Mouse (Mus musculus): ENCODE data around the gene Ccdc138. TPM values are rescaled to one million over a fixed set of nuclear protein-coding genes. Genes with fewer than 3 reads are reported as not detected.
"Not testable (repeated sequence)": the region's sequence is repeated elsewhere in the genome, so short reads cannot be mapped to it uniquely, and the experiment has no call there.

Ccdc138 gene
- polyA plus RNA-seq, 1 experiment from 2014 or later, result 11.5 TPM

DNA sequence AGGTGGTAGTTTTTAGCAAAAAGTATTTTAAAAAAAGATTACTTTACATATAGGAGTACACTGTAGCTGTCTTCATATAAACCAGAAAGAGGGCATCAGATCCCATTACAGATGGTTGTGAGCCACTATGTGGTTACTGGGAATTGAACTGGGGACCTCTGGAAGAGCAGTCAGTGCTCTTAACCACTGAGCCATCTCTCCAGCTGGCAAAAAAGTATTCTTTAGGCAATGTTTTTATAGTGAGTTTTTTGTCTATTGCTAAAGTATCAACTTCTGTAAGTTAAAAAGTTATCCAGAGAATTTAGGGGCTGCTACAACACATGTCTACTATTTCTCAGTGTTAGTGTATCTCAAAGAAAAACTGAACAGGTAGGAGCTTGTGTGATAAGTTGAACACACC lies 1.0 kb upstream of the Ccdc138 start:
- ATAC-seq, result no peak
- Histone ChIP-seq H3K4me3 (replicated peaks; ENCODE audit: low read length) (no peak overlapping the region), H3K9ac (replicated peaks; ENCODE audit: low read depth, low read length) (no peak overlapping the region), H3K4me2 (ENCODE audit: low read length) (no peak overlapping the region; the same call in 1 of the 2 replicates), H3K36me3 (ENCODE audit: control insufficient read depth, insufficient read depth) (peaks cover 14% of the 10 kb centered on the region), H3K4me1 (replicated peaks; ENCODE audit: control insufficient read depth, insufficient read depth, low read length) (peaks cover 11% of the 10 kb centered on the region), H3K27ac (ENCODE audit: low read length) (no peak overlapping the region), H3K27me3 (replicated peaks; ENCODE audit: control insufficient read depth, insufficient read depth, low read length) (no peaks in the 10 kb centered on the region), H3K9me3 (ENCODE audit: control insufficient read depth, low read length) (no peaks in the 10 kb centered on the region)

DNA sequence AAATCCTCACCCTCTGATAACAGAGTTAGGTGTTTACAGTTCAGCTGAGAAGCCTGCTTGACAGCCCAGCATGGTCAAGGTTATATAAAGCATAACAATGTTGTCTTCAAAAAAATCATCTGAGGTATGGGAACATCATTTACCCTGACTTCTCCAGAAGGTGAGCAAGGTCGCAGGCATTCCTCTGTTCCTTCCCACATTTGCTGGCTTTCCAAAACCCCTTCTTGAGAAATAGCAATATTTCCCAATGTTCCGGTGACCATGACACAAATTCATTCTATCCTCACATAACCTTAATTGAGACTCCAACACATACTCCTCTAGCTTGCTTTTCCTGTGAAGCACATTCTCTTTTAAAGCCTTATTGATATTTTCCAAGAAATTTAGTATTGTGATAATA lies 768 bp downstream of the Ccdc138 start:
- Histone ChIP-seq H3K9me3 (ENCODE audit: control insufficient read depth, low read length) (no peaks in the 10 kb centered on the region), H3K36me3 (ENCODE audit: control insufficient read depth, insufficient read depth) (peaks cover 6% of the 10 kb centered on the region), H3K4me3 (replicated peaks; ENCODE audit: low read length) (peak overlapping the region; percentile 95), H3K9ac (replicated peaks; ENCODE audit: low read depth, low read length) (peak overlapping the region; percentile 77), H3K27me3 (replicated peaks; ENCODE audit: control insufficient read depth, insufficient read depth, low read length) (no peaks in the 10 kb centered on the region), H3K4me2 (ENCODE audit: low read length) (peak overlapping the region; percentile 74), H3K27ac (ENCODE audit: low read length) (no peak overlapping the region), H3K4me1 (replicated peaks; ENCODE audit: control insufficient read depth, insufficient read depth, low read length) (peaks cover 11% of the 10 kb centered on the region)
- 61% methylated on average over 2 of the region's 2 CpGs for WGBS
- ATAC-seq, result no peak

DNA sequence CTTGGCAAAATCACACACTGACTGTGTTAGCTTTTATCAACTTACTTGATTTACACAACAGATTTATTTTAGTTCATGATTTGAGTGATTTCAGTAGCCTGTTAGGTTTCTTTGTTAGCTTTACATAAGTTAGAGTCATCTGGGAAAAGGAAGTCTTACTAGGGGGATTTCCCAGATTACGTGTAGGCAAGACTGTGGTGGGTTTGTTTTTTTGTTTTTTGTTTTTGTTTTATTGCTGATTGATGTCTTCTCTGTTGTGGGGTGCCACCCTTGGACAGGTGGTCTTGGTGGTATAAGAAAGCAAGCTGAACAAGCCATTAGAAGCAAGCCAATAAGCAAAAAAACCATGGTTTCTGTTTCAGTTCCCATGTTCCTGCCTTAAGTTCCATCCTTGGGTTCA lies 31.6 kb downstream of the Ccdc138 start:
- H3K36me3 ChIP-seq (ENCODE audit: control insufficient read depth, insufficient read depth), result no peaks in the 10 kb centered on the region; the same call in 1 of the 2 replicates
- no peak overlapping the region for H3K9ac ChIP-seq (replicated peaks; ENCODE audit: low read depth, low read length)
- H3K4me1 ChIP-seq (replicated peaks; ENCODE audit: control insufficient read depth, insufficient read depth, low read length), result no peaks in the 10 kb centered on the region
- H3K4me2 ChIP-seq (ENCODE audit: low read length), result no peak overlapping the region
- H3K4me3 ChIP-seq (replicated peaks; ENCODE audit: low read length), result no peak overlapping the region
- H3K9me3 ChIP-seq (ENCODE audit: control insufficient read depth, low read length), result 0 out of 2 replicates have a peak, but pooled peaks cover 2% of the 10 kb centered on the region
- no peak overlapping the region for H3K27ac ChIP-seq (ENCODE audit: low read length)
- WGBS, result 80% methylated on average over 1 of the region's 1 CpGs
- no peaks in the 10 kb centered on the region for H3K27me3 ChIP-seq (replicated peaks; ENCODE audit: control insufficient read depth, insufficient read depth, low read length)
- no peak for ATAC-seq

DNA sequence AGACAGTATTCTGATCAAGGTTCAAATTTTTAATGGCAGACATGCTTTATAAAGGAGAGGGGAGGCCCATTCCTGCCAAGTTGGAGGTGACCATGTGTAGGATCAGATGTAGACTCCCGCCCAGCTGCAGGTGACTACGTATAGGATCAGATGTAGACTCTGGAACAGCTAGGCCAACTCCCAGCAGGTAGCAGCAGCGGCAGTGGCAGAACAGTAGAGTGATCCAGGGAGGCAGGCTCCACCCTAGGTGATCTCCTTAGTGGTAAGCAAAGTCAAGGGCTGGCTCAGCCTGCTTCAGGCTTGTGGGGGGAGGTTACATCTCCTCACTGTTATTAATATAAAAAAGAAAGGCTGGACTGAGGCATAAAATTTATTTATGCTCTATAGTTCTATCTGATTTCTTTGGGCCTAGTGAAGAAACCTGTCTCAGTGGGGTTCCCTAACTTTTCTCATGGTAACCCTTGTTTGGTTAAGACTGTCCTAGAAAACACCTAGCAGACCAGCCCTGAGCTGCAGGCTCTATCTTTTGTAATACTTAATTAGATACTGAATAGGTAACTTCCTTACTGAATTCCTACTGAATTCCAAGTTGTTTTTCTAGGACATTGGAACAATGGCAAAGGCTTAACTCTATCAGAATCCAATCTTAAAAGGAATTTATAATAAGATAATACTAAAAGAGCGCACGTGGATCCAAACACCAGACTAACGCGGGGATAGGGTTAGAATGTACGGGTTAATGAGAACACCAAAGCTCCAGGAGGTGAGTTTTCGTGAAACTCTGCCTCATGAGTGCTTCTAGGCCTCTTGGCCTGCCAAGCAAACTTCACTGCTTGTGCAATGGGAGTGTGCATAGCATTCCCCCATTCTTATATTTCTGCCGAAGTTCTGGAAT lies 33.4 kb downstream of the Ccdc138 start:
- Histone ChIP-seq H3K4me2 (ENCODE audit: low read length) (no peak overlapping the region), H3K4me1 (replicated peaks; ENCODE audit: control insufficient read depth, insufficient read depth, low read length) (no peaks in the 10 kb centered on the region), H3K27me3 (replicated peaks; ENCODE audit: control insufficient read depth, insufficient read depth, low read length) (no peaks in the 10 kb centered on the region), H3K4me3 (replicated peaks; ENCODE audit: low read length) (no peak overlapping the region), H3K9ac (replicated peaks; ENCODE audit: low read depth, low read length) (no peak overlapping the region), H3K36me3 (ENCODE audit: control insufficient read depth, insufficient read depth) (no peaks in the 10 kb centered on the region; the same call in 1 of the 2 replicates), H3K9me3 (ENCODE audit: control insufficient read depth, low read length) (0 out of 2 replicates have a peak, but pooled peaks cover 2% of the 10 kb centered on the region), H3K27ac (ENCODE audit: low read length) (no peak overlapping the region)
- ATAC-seq, result no peak
- WGBS, result 79% methylated on average over 10 of the region's 10 CpGs

DNA sequence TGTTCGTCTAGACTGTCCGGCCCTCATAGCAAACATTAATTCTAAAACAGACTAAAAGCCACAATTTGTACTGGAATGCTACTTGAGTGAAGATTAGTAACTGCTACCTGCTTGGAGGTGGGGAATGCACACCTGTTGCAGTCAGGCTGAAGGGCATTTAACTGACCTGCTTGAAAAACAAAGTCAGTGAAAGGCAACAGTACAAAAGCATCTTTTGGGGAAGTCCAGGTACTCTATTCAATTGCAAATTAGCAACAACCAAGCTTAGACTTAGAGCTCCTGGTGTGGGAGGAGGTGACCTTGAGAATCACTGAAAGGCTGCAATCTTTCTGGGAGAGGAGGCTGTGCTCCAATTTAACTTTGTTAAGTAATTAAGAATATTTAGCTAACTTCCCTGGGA lies 34.4 kb downstream of the Ccdc138 start:
- H3K4me2 ChIP-seq (ENCODE audit: low read length), result no peak overlapping the region
- no peaks in the 10 kb centered on the region for H3K27me3 ChIP-seq (replicated peaks; ENCODE audit: control insufficient read depth, insufficient read depth, low read length)
- H3K4me1 ChIP-seq (replicated peaks; ENCODE audit: control insufficient read depth, insufficient read depth, low read length), result no peaks in the 10 kb centered on the region
- H3K36me3 ChIP-seq (ENCODE audit: control insufficient read depth, insufficient read depth), result no peaks in the 10 kb centered on the region; the same call in 1 of the 2 replicates
- H3K4me3 ChIP-seq (replicated peaks; ENCODE audit: low read length), result no peak overlapping the region
- H3K27ac ChIP-seq (ENCODE audit: low read length), result no peak overlapping the region
- 99% methylated on average over 2 of the region's 2 CpGs for WGBS
- no peak overlapping the region for H3K9ac ChIP-seq (replicated peaks; ENCODE audit: low read depth, low read length)
- ATAC-seq, result no peak
- H3K9me3 ChIP-seq (ENCODE audit: control insufficient read depth, low read length), result 0 out of 2 replicates have a peak, but pooled peaks cover 2% of the 10 kb centered on the region

DNA sequence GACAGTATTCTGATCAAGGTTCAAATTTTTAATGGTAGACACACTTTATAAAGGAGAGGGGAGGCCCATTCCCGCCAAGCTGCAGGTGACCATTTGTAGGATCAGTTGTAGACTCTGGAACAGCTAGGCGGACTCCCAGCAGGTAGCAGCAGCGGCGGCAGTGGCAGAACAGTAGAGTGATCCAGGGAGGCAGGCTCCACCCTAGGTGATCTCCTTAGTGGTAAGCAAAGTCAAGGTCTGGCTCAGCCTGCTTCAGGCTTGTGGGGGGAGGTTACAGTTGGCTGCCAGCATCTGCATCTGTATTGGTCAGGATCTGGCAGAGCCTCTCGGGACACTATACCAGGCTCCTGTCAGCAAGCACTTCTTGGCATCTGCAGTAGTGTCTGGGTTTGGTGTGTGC lies 38.5 kb downstream of the Ccdc138 start:
- not testable (repeated sequence) for H3K4me3 ChIP-seq (replicated peaks; ENCODE audit: low read length); H3K27me3 ChIP-seq (replicated peaks; ENCODE audit: control insufficient read depth, insufficient read depth, low read length); H3K27ac ChIP-seq (ENCODE audit: low read length); ATAC-seq; H3K9ac ChIP-seq (replicated peaks; ENCODE audit: low read depth, low read length); H3K9me3 ChIP-seq (ENCODE audit: control insufficient read depth, low read length); H3K36me3 ChIP-seq (ENCODE audit: control insufficient read depth, insufficient read depth); H3K4me2 ChIP-seq (ENCODE audit: low read length); H3K4me1 ChIP-seq (replicated peaks; ENCODE audit: control insufficient read depth, insufficient read depth, low read length)
- WGBS, result 87% methylated on average over 5 of the region's 5 CpGs

DNA sequence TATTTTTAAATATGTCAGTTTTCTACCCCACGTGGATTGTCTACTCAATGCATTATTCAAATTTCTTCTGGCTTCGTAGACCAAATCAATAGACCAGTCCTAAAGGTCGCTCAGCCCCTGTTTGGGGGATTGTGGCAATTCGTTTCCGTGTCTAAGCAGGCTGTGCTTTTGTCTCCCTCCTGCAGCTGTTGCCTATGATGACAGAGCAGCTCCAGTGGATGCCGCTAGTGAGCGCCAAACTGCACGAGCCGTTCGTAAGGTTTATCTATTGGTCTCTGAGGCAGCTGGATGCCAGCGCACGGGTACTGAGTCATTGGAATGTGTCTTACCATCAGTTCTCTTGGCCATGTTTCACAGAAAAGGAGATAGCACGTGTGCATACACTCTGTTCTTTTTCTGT lies 42.9 kb downstream of the Ccdc138 start:
- Histone ChIP-seq H3K4me1 (replicated peaks; ENCODE audit: control insufficient read depth, insufficient read depth, low read length) (no peaks in the 10 kb centered on the region), H3K4me2 (ENCODE audit: low read length) (no peak overlapping the region), H3K4me3 (replicated peaks; ENCODE audit: low read length) (no peak overlapping the region), H3K36me3 (ENCODE audit: control insufficient read depth, insufficient read depth) (peaks cover 5% of the 10 kb centered on the region; the same call in 1 of the 2 replicates), H3K27me3 (replicated peaks; ENCODE audit: control insufficient read depth, insufficient read depth, low read length) (no peaks in the 10 kb centered on the region), H3K27ac (ENCODE audit: low read length) (no peak overlapping the region), H3K9me3 (ENCODE audit: control insufficient read depth, low read length) (no peaks in the 10 kb centered on the region), H3K9ac (replicated peaks; ENCODE audit: low read depth, low read length) (no peak overlapping the region)
- no peak for ATAC-seq
- WGBS, result 48% methylated on average over 13 of the region's 13 CpGs

DNA sequence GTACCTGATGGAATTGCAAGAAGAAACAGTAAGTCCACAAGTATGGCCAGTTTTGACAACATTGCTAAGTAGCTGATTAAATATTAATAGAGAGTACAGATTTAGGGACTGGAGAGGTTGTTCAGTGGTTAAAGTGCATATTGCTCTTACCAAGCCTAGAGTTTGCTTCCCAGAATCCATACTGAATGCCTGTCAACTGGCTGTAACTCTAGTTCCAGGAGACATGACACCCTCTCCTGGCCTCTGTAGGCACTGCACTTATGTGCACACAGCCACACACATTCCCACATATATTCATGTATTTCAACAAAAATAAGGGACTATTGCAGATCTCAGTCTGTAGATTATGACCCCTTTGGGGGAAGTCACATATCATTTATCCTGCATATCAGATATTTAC lies 51.0 kb downstream of the Ccdc138 start:
- Histone ChIP-seq H3K4me1 (replicated peaks; ENCODE audit: control insufficient read depth, insufficient read depth, low read length) (no peaks in the 10 kb centered on the region), H3K9ac (replicated peaks; ENCODE audit: low read depth, low read length) (no peak overlapping the region), H3K27me3 (replicated peaks; ENCODE audit: control insufficient read depth, insufficient read depth, low read length) (no peaks in the 10 kb centered on the region), H3K9me3 (ENCODE audit: control insufficient read depth, low read length) (no peaks in the 10 kb centered on the region), H3K4me3 (replicated peaks; ENCODE audit: low read length) (no peak overlapping the region), H3K4me2 (ENCODE audit: low read length) (no peak overlapping the region), H3K27ac (ENCODE audit: low read length) (no peak overlapping the region), H3K36me3 (ENCODE audit: control insufficient read depth, insufficient read depth) (no peaks in the 10 kb centered on the region)
- ATAC-seq, result no peak

DNA sequence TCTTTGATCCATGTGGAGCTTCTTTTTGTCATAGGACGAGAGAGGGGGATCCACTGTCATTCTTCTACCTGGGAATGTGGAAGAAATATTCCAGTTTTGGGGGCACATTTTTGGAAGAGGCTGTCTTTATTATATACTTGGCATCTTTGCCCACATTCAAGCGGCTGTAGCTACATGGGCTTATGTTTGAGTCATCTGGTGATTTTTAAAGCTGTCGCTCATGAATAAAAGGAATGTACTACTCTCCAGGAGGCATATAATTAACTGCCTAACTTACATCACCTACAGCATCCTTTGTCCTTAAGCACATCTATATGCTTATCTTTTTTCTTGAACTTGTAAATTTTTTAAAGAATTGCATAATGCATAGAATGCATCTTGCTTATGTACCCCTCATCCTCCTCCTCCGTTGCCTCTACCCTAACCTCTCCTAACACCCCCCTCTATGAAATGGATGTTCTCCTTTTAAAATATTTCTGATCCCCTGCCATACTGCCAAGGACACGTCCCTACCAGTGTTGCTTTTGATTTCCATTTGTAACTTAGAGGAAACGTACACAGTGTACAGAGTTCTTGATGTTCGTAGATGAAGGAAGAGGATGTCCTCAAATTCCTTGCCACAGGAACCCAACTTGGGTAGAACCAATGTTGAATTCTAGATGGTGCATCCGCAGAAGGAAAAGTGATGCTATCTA lies 57.1 kb downstream of the Ccdc138 start:
- H3K27ac ChIP-seq (ENCODE audit: low read length), result no peak overlapping the region
- H3K36me3 ChIP-seq (ENCODE audit: control insufficient read depth, insufficient read depth), result no peaks in the 10 kb centered on the region
- H3K27me3 ChIP-seq (replicated peaks; ENCODE audit: control insufficient read depth, insufficient read depth, low read length), result no peaks in the 10 kb centered on the region
- H3K4me1 ChIP-seq (replicated peaks; ENCODE audit: control insufficient read depth, insufficient read depth, low read length), result no peaks in the 10 kb centered on the region
- no peak overlapping the region for H3K9ac ChIP-seq (replicated peaks; ENCODE audit: low read depth, low read length)
- 81% methylated on average over 8 of the region's 8 CpGs for WGBS
- ATAC-seq, result peak; percentile 54; the same call in 1 of the 2 replicates
- H3K4me2 ChIP-seq (ENCODE audit: low read length), result no peak overlapping the region
- no peak overlapping the region for H3K4me3 ChIP-seq (replicated peaks; ENCODE audit: low read length)
- no peaks in the 10 kb centered on the region for H3K9me3 ChIP-seq (ENCODE audit: control insufficient read depth, low read length)
